Comparison of ENCODE assay signal across 23 mouse cellular contexts in the genomic region with DNA sequence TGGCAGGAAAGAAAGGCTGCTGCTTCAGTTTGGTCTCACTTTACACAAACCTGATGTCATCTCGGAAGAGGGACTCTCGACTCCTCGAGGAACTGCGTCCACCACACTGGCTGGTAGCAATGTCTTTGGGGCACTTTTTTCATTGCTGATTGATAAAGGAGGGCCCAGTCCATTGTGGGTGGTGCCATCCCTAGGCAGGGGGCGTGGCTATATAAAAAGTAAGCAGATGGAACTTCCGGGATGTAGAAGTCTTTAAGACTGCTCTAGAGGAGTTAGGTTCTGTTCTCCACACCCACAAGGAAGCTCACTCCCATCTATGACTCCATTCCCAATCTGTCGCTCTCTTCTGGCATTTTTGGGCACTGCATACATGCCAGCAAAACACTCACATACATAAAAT. TPM values are rescaled to one million over a fixed set of nuclear protein-coding genes. Genes with fewer than 3 reads are reported as not detected.
"Had no signal": no experiment of that assay in that cellular context is flagged by ENCODE, and none has a peak within 500 bp of the region (broad histone marks: within the 10 kb centered on the region; RNA-seq: fewer than 3 reads in every experiment).

No protein-coding gene starts in this region.

- ATAC-seq: hindbrain, postnatal 0 days; liver, embryonic 12.5 days had no signal

- H3K4me3 ChIP-seq: heart, embryonic 10.5 days; heart, embryonic 12.5 days; hindbrain, embryonic 10.5 days; hindbrain, embryonic 12.5 days; hindbrain, embryonic 15.5 days; kidney, embryonic 15.5 days; limb, embryonic 13.5 days; limb, embryonic 15.5 days; liver, embryonic 12.5 days had no signal

- H3K36me3 ChIP-seq: heart, embryonic 10.5 days; heart, embryonic 12.5 days; hindbrain, embryonic 10.5 days; hindbrain, embryonic 12.5 days; hindbrain, embryonic 15.5 days; kidney, embryonic 15.5 days; limb, embryonic 13.5 days; limb, embryonic 15.5 days; liver, embryonic 12.5 days had no signal

- H3K9me3 ChIP-seq: hindbrain, embryonic 12.5 days; hindbrain, embryonic 15.5 days; kidney, embryonic 15.5 days; limb, embryonic 13.5 days; limb, embryonic 15.5 days; liver, embryonic 12.5 days had no signal

- H3K4me2 ChIP-seq: heart, embryonic 12.5 days; hindbrain, embryonic 12.5 days; hindbrain, embryonic 15.5 days; kidney, embryonic 15.5 days; limb, embryonic 13.5 days; limb, embryonic 15.5 days; liver, embryonic 12.5 days had no signal

- H3K27me3 ChIP-seq: heart, embryonic 12.5 days; hindbrain, embryonic 12.5 days; hindbrain, embryonic 15.5 days; kidney, embryonic 15.5 days; limb, embryonic 13.5 days; limb, embryonic 15.5 days had no signal

- DNase-seq: heart, adult 18-20 months; heart, postnatal 10 days; heart, postnatal 4 days; kidney, adult 11 months; kidney, adult 2 months; kidney, adult 9 months; kidney, postnatal 14 days; kidney, postnatal 36 days; left cerebral cortex, postnatal 4 days had no signal

- H3K9ac ChIP-seq: heart, embryonic 12.5 days; hindbrain, embryonic 12.5 days; hindbrain, embryonic 15.5 days; kidney, embryonic 15.5 days; limb, embryonic 13.5 days; limb, embryonic 15.5 days; liver, embryonic 12.5 days; liver, embryonic 14.5 days had no signal

- H3K4me1 ChIP-seq: heart, embryonic 10.5 days; heart, embryonic 12.5 days; hindbrain, embryonic 12.5 days; hindbrain, embryonic 15.5 days; limb, embryonic 13.5 days; liver, embryonic 12.5 days had no signal

- H3K27ac ChIP-seq: heart, embryonic 10.5 days; hindbrain, embryonic 10.5 days; hindbrain, embryonic 12.5 days; hindbrain, embryonic 15.5 days; hindbrain, postnatal 0 days; kidney, embryonic 15.5 days; kidney, postnatal 0 days; limb, embryonic 13.5 days; limb, embryonic 15.5 days; liver, embryonic 12.5 days; liver, embryonic 14.5 days had no signal

RNA-seq across cellular contexts. Expression of a gene that starts 0.7 kb away (rescaled TPM):
- total RNA-seq: liver, adult 2 months had no signal

RNA-seq across cellular contexts. Expression of a gene that starts 10.3 kb away (rescaled TPM):
- total RNA-seq: granulocyte monocyte progenitor cell, adult 5-6 weeks; liver, adult 2 months had no signal
- polyA plus RNA-seq: liver, adult 2 months; liver, embryonic 12.5 days had no signal
